Mouse (Mus musculus) heart, postnatal 10 days (tissue): ENCODE measurements around the gene Stat3. TPM values are rescaled to one million over a fixed set of nuclear protein-coding genes. Genes with fewer than 3 reads are reported as not detected.

ENCODE experiments used
- DNase-seq, 2 experiments: peaks; one replicate each; pipeline ENCODE4 v3.0.0; 2021
- intact Hi-C: fragments of 180-260 bp; cut with DNase I; formaldehyde crosslinking; loops from one replicate; pipeline ENCODE4 v1.15.1; 2025
- total RNA-seq, 2 experiments: library from RNA; stranded (reverse); gene quantifications; 2 replicates each; pipeline ENCODE4 v1.2.3; 2021

Gene Stat3
- total RNA-seq, 2 experiments from 2014 or later = 110 to 117 TPM

GRCm38 (mm10) chr11:100839523-100839922 is 99.8 kb downstream of the Stat3 start:
- intact Hi-C loops = no loop called here

GRCm38 (mm10) chr11:100838894-100839293 is 100.4 kb downstream of the Stat3 start:
- intact Hi-C loops = no loop called here
- no peak for DNase-seq

More at GRCm38 (mm10) chr11:100839523-100839922, 99.8 kb downstream of the Stat3 start:
- DNase-seq = no peak

DNA sequence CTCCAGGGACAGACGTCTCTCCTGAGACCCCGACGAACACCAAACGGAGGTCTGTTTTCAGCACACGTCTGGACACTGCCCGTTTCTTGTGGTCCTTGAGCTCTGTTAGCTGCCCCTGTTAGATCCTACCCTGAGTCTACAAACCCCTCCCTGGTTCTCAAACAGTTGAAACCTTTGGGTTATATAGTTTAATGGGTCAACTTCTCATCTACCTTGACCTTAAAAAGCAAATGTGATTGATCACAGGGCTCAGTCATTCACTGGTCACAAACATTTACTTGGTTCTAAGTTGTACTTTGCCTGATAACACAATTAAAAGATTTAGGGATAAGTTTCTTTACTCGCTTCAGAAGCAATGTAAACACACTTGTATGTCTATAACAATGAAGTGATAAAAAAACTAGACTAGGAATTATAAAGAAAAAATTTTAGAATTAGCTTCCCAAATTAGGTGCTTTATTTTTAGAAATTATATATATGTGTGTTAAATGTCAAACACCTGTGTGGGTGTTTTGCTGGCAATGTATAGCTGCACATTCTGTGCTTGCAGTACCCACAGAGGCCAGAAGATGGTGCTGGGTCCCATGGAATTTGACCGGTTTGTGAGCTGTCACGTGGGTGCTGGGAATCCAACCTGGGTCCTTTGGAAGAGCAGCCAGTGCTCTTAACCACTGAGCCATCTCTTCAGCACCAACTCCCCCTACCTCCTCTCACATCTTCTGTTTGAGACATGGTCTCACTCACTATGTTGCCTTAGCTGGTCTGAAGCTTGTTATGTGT is 102.2 kb downstream of the Stat3 start:
- intact Hi-C loops = no loop called here
- DNase-seq = no peak

Other genes starting within 250 kb of the Stat3 start
- gene Zfp385c, start 247.1 kb downstream of the Stat3 start, total RNA-seq = under 1 TPM; 0.30 to 0.65 TPM
- under 1 TPM; 0.42 to 0.50 TPM for gene Dhx58, start 235.3 kb downstream of the Stat3 start, total RNA-seq
- 10 to 100 TPM; 16.1 to 16.6 TPM for gene Kat2a, start 227.1 kb downstream of the Stat3 start, total RNA-seq
- gene Hspb9, start 225.7 kb downstream of the Stat3 start, total RNA-seq = not detected
- 10 to 100 TPM; 85.3 to 97.8 TPM for gene Rab5c, start 201.3 kb downstream of the Stat3 start, total RNA-seq
- not detected for gene Kcnh4, start 179.6 kb downstream of the Stat3 start, total RNA-seq
- not detected for gene Hcrt, start 176.6 kb downstream of the Stat3 start, total RNA-seq
- gene Ghdc, start 168.6 kb downstream of the Stat3 start, total RNA-seq = 10 to 100 TPM; 10.4 to 12.6 TPM
- 10 to 100 TPM; 52.1 to 58.6 TPM for gene Stat5b, start 88.8 kb downstream of the Stat3 start, total RNA-seq
- gene Stat5a, start 80.2 kb downstream of the Stat3 start, total RNA-seq = 10 to 100 TPM; 22.9 to 26.9 TPM
- 100 to 1,000 TPM; 462 to 471 TPM for gene Cavin1, start 31.3 kb upstream of the Stat3 start, total RNA-seq
- 10 to 100 TPM; 89.6 to 93.8 TPM for gene Atp6v0a1, start 69.9 kb upstream of the Stat3 start, total RNA-seq
- gene Naglu, start 130.5 kb upstream of the Stat3 start, total RNA-seq = 1 to 10 TPM; 9.9 to 10.0 TPM
- gene Hsd17b1, start 138.9 kb upstream of the Stat3 start, total RNA-seq = under 1 TPM in 1 of 2 experiments, not detected in 1; 0.45 TPM
- gene Coasy, start 143.0 kb upstream of the Stat3 start, total RNA-seq = 10 to 100 TPM; 18.7 to 21.4 TPM
- gene Mlx, start 147.7 kb upstream of the Stat3 start, total RNA-seq = 10 to 100 TPM; 14.1 to 18.1 TPM
- gene Psmc3ip, start 155.9 kb upstream of the Stat3 start, total RNA-seq = 1 to 10 TPM; 5.0 to 5.6 TPM
- 10 to 100 TPM; 37.6 to 41.6 TPM for gene Retreg3, start 180.4 kb upstream of the Stat3 start, total RNA-seq
- gene Tubg1, start 180.4 kb upstream of the Stat3 start, total RNA-seq = 10 to 100 TPM; 27.0 to 31.1 TPM
- gene Tubg2, start 216.4 kb upstream of the Stat3 start, total RNA-seq = 1 to 10 TPM; 3.4 to 3.5 TPM
- 1 to 10 TPM; 1.8 to 2.1 TPM for gene Cntnap1, start 231.0 kb upstream of the Stat3 start, total RNA-seq
- gene Plekhh3, start 231.8 kb upstream of the Stat3 start, total RNA-seq = 10 to 100 TPM; 23.6 to 28.3 TPM
- gene Ccr10, start 235.9 kb upstream of the Stat3 start, total RNA-seq = under 1 TPM; 0.14 to 0.20 TPM